Mouse (Mus musculus) B cell, adult 2 months (primary cell): ENCODE results near the gene 3110040M04Rik.

Source experiments
- DNase-seq, 2 experiments: peaks; one replicate each; pipeline ENCODE4 v3.0.0; 2022

3110040M04Rik gene

DNA sequence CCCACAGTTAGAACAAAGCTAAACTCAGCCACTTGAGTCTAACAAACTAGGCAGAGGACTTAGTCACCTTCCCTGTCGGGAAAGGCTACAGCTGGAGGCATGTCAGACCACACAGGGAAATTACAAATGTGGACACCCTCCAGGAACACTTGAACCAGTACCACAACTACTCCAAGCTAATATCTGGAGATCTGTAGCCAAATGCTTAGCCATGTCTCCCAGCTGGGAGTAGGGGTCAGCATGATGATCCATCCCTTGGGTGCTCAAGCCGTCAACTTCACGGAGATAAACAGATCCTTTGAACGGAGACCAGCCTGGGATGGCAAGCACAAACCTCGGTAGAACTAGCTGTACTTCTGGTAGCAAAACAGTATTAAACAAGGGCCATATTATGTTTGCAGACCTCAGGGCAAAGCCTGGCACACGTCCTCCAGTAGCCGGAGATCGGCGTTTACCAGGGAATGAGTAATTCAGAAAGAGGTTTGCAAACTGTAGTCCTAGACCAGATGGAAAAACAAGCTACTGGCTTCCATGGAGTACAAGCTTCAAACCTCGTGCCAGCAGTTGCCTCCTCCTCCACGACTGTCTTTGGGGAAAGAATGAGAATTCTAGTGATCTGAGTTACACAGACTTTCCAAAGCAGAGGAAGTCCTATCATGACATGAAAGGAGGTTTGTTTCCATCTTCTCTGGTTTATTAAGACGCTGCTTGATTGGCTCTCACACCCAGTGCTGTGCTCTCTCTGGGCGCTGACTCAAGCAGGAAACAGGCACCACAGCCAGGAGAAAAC is 32.4 kb downstream of the 3110040M04Rik start:
- no peak for DNase-seq

DNA sequence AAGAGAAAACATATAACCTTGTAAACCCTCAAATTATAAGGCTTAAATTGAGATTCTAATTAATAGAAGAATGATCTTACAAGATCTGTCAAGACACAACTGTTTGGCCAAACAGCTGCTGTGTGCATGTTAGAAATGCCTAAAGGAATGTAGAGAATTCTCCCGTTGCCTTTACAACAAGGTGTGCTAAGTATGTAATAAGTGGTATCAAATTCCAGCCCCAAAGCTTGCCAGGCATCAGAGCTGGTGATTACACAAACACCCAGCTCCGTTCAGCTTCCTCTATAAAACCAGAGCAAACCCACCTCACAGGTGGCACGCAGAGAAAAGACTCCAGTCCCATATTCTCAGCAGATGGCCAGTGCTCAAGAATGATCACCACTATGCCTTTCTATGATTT is 33.9 kb downstream of the 3110040M04Rik start:
- DNase-seq, result no peak

DNA sequence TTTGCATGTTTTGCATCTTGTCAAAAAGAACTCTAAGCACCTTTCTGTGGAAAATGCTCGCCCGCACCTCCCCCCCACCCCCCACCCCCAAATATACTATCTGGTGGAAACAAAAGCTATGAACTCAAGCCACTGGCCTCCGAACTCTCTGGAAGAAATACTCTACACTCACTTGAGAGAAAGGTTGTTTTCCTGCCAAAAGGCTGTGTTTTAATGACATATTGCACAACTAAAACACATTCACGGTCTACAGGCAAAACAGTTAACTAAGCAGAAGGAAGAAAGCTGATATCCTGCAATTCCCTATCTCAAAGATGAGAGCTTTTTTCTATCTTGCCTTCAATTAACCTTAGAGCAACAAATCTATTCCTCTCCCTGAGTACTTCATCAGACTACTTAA is 39.4 kb downstream of the 3110040M04Rik start:
- DNase-seq, result no peak

DNA sequence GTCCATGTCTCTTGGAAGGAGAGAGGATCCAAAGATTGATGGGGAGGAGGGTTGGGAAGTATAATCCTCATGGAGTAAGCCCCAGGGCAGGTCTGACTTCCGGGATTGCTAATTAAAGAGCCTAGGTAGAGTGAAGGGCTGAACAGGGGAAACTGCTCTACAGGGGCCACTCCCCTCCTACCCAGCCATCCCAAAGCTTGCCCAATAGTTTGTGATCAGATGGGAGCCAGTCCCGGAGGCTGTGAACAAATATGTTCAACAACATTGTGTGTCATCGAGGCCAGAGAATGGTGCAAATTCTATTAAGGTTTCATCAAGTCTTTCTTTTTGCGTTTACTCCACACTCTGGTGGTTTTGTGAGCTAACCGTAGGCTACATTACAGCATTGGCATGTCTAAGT is 40.1 kb downstream of the 3110040M04Rik start:
- no peak for DNase-seq

DNA sequence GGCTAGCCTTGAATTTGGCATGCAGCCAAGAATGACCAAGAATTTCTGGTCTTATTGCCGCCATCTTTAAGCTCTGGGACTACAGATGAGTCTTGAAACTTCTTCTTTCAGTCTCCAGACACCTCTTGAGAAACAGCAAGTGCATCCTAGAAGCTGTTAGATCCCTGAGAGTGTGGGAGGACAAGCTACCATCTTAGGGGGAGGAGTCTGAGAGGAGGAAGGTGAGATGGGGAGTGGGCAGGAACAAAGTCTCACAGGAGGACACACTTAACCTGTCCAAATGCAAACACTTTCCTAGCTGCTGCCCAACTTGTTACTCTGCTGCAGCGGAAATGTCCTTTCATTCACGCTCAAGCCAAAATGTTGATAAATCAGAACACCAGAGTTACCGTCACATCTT is 40.8 kb downstream of the 3110040M04Rik start:
- DNase-seq, result no peak

DNA sequence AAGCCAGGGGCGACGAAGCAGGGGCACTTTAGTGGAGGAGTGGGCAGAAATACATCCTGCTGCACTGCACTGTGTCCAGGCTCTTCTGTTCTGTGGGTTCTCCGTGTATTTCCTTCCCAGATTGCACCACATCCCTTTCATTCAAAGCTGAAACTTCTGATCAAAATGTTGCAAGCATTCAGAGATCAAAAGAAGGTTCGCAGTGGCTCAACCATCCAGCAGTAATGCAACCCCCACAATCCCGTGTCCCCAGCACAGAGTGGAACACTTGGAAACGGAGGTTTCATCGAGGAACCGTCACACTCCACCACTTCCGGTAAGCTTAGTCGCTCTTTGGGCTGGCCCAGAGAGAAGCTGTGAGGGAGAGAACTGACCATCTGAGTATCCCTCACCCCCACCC is 41.2 kb downstream of the 3110040M04Rik start:
- DNase-seq, result no peak

DNA sequence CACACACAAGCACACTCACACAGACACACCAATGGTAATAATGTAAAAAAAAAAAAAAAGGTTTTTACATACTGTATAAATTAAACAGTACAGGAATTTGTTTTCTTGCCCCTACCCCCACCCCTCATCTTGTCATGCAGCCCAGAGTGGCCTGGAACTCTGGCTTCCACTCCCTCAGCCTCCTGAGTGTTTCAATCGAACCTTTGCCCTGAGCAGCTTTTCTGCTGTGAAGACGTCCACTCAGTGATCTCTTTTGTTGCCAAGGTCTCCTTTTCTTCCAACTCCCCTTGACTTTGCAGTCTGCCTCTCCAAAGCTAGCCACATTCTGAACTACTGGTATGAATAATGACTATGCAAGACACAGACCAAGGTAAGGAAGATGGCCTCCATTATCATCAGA is 41.9 kb downstream of the 3110040M04Rik start:
- no peak for DNase-seq

DNA sequence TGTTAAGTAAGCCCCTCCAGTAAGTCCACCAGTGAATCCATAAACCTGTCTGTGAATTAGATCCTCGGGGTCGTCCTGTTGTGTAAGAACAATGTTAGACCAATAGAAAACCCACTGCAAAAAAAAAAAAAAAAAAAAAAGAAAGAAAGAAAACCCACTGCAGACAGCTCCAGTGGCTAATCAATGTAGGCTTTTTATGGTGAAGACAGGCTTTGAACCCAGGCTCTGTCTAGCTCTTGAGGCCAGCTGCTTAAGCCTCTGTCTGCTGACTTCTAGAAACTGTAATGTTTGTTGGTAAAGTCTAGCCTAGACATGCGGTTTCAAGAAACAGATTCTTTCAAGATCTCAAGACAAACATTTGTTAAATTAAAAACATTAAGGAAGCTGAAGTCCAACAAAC is 46.2 kb downstream of the 3110040M04Rik start:
- DNase-seq, result no peak

DNA sequence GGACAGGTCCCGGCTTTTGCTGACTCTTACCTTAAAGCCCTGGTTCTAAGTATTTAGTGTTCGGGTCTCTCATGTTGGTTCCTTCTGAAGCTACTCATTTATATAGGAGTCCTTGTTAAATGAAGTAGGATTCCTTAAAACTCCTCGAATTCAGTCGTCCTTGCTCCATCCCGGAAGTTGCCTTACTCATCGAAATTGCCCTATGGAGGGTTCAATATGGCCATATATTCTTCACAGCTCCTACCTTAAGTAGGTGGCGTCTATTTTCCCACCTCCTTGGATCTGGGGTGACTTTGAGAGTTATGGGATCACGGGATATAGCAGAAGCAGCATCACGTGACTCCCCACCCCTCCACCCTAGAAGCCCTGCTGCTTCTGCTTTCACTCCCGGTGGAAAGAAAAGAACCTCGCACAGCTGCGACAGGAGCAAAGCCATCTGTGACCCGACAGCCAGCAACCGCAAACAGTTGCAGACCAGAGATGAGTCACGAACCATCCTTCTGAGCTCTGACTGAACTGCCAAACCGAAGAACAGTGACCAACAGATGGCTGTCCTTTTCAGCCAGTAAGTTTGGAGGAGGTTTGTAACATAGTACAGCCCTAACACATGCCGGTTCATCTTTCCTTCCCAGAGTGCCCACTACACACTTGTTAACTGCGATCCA is 46.7 kb downstream of the 3110040M04Rik start:
- DNase-seq, result peak; percentile 38

DNA sequence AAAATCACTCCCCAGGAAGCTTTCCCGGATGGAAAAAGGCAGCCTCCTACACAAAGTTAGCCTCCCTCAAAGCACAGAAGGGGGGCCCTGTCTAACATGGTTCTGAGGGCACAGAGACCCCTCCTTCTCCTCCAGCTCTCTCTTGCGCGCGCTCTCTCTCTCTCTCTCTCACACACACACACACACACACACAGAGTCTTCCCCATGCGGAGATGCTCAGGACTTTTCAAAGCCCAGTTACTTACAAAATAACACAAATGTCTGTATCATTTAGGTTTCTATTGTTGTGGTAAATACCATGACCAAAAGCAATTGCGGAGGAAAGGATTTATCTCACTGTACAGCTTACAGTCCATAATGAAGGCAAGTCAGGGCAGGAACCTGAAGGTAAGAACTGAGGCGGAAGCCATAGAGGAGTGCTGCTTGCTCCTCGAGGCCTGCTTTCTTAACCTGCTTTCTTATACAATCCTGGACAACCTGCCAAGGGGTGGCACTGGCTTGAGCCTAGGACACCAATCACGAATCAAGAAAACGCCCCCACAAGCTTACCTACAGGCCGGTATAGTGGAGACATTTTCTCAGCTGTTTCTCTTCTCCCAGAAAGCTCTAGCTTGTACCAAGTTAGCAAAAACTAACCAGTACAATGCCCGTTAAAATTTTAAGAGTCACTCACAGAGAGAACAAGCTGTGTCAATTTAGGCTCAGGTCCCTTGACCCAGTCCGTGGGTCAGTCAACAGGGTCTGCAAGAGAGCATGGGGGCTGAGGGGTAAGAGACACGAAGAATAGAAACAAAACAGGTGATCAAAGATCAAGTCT is 47.5 kb downstream of the 3110040M04Rik start:
- no peak for DNase-seq
